Mouse (Mus musculus): ENCODE measurements at regions not wholly inside any gene's neighbourhood (a gene's known extent, or its start where the extent isn't known, plus 50 kb on each side); places are given as distances from the start of the nearest gene placed in this dataset.

GRCm38 (mm10) chr4:105527316-105527715, 262.4 kb upstream of the Gm12728 start:
- TF ChIP-seq CTCF (conservative IDR thresholded peaks at IDR 0.05; ENCODE audit: low read length) (no peak), NANOG (IDR thresholded peaks at IDR 0.05; ENCODE audit: borderline replicate concordance, low read length) (no peak), POU5F1 (IDR thresholded peaks at IDR 0.05; ENCODE audit: borderline replicate concordance, low read length) (no peak)
